Mouse (Mus musculus): ENCODE data around the gene Tcf15. TPM values are rescaled to one million over a fixed set of nuclear protein-coding genes. Genes with fewer than 3 reads are reported as not detected.

Tcf15 gene
- 2.9 and 4.3 TPM in 2 replicates for polyA plus RNA-seq (2012)

DNA sequence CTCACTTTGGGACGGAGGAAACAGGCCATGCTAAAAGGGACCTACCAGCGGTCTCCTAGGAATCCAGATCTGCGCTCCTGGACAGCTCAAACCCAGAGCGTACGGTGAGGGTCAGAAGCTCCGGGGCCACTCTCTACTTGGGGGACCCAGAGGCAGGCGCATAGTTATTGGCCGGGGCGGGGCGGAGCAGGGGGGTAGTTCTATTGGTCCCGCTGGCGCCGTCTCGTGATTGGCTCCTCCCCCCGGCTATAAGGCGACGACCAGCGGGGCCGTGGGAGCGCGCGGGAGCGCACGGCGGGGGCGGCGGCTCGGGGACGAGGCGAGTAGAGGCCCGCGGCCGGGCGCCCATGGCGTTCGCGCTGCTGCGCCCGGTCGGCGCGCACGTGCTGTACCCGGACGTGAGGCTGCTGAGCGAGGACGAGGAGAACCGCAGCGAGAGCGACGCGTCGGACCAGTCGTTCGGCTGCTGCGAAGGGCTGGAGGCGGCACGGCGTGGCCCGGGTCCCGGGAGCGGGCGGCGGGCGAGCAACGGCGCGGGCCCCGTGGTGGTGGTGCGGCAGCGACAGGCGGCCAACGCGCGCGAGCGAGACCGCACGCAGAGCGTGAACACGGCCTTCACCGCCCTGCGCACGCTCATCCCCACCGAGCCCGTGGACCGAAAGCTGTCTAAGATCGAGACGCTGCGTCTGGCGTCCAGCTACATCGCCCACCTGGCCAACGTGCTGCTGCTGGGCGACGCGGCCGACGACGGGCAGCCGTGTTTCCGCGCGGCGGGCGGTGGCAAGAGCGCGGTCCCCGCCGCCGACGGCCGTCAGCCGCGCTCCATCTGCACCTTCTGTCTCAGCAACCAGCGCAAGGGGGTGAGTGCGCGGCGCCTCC lies at the start of gene Tcf15:
TSS of gene Tcf15 (plus strand) at position 283 of the 879 bp plus-strand sequence.

DNA sequence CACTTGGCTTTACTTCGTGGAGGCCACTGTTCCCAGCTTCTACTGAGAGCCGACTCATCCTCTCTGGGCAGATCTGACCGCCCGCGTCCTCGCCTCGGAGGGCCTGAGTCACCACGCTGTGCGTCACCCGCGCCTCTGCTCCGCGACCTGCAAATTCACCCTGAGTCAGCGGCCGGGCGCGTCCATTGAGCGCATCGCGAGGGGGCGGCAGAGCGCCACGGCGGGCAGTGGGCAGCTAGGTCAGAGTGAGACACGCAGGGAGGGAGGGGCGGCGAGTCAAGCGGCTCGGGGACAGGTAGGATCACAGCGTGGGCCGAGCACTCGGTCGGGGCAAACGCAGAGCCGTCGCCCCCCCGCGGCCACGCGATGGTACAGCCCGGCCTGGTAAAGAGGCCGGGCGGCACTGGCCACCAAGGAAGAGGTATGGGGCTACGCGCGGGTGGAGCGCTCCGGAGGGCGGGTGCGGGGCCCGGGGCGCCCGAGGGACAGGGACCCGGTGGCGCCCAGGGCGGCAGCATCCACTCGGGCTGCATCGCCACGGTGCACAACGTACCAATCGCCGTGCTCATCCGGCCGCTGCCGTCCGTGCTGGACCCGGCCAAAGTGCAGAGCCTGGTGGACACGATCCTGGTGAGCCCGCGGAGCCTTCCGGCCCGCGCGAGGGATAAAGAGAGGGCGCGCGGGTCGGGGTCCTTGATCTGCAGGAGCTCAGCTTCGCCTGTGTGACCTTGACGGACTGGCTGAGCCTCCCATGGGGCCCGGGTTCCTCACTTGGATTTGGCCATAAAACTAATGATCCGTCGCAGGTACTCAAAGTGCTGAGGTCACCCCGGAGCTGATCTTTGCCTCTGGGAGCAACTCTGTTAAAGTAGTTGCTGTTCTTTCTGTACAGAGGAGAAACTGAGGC lies 37.8 kb upstream of the Tcf15 start, which contains the start of gene Srxn1:
TSS of gene Srxn1 (plus strand) at position 199 of the 907 bp plus-strand sequence.

Other genes with a start within 250 kb of the Tcf15 start
- gene Angpt4, start 232.4 kb upstream of the Tcf15 start, polyA plus RNA-seq (2012) = not detected in 2 replicates
- gene Fam110a, start 163.3 kb upstream of the Tcf15 start, polyA plus RNA-seq (2012) = 79.6 and 85.5 TPM in 2 replicates
- 0.37 and 0.39 TPM in 2 replicates for gene Slc52a3, start 147.1 kb upstream of the Tcf15 start, polyA plus RNA-seq (2012)
- not detected in 2 replicates for gene Scrt2, start 62.0 kb upstream of the Tcf15 start, polyA plus RNA-seq (2012)
- 3.9 and 5.3 TPM in 2 replicates for gene Srxn1, start 38.0 kb upstream of the Tcf15 start, polyA plus RNA-seq (2012)
- 9.7 and 9.8 TPM in 2 replicates for gene Csnk2a1, start 83.3 kb downstream of the Tcf15 start, polyA plus RNA-seq (2012)
- 10.6 and 17.0 TPM in 2 replicates for gene Tbc1d20, start 150.3 kb downstream of the Tcf15 start, polyA plus RNA-seq (2012)
- 217 and 239 TPM in 2 replicates for gene Rbck1, start 189.1 kb downstream of the Tcf15 start, polyA plus RNA-seq (2012)
- gene Trib3, start 200.5 kb downstream of the Tcf15 start, polyA plus RNA-seq (2012) = 1.9 and 4.1 TPM in 2 replicates
- not detected in 2 replicates for gene Nrsn2, start 233.1 kb downstream of the Tcf15 start, polyA plus RNA-seq (2012)

All from megakaryocyte-erythroid progenitor cell, adult 5 weeks (primary cell).